14 mouse cellular contexts compared by ENCODE assay signal in the genomic region with DNA sequence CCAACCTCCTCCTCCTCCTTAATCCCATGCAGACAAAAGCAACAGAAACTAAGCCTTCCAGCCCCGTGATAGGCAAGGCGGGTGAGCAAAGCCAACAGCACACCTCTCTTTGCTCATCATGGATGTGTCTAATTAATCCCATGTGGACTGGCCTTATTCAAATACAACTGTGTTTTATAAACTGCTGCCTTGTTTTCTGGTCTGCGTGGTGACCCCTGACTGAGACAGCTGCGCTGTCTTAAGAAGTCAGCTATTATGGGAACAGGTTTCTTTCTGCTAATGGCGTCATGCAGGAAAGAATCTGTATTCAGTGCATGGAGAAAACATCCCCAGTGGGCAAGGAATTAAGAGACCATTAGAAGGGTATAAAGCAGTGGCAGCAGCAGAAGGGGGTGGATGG.
DNase-seq lines count a peak whose midpoint lies in the region; ATAC-seq lines count a peak whose summit lies in the region.
"Had no signal": no experiment of that assay in that cellular context is flagged by ENCODE, and none has a peak within 500 bp of the region (broad histone marks: within the 10 kb centered on the region; RNA-seq: fewer than 3 reads in every experiment).

No protein-coding gene starts in this region.

- ATAC-seq in hindbrain, embryonic 13.5 days (ENCODE audit: low FRiP score): peak; percentile 72
- ATAC-seq in midbrain, embryonic 14.5 days (ENCODE audit: low FRiP score, low TSS enrichment): peak; percentile 79; the same call in 1 of the 2 replicates
- ATAC-seq: inflammation-experienced regulatory T-cells, adult 6 months; liver, postnatal 0 days; Patski had no signal

- H3K4me3 ChIP-seq in hindbrain, embryonic 13.5 days: no peak overlapping the region
- no peak overlapping the region for H3K4me3 ChIP-seq in midbrain, embryonic 14.5 days (replicated peaks; ENCODE audit: low read depth, low read length)
- H3K4me3 ChIP-seq: gastrocnemius, adult 2 months; stomach, embryonic 15.5 days had no signal

- intact Hi-C loops in gastrocnemius, postnatal 14 days (cut with DNase I; ENCODE audit: low total_unique reads): no loop called here
- intact Hi-C loops in heart, postnatal 10 days (cut with DNase I): no loop called here

- H3K9ac ChIP-seq in hindbrain, embryonic 13.5 days: no peak overlapping the region
- no peak overlapping the region for H3K9ac ChIP-seq in midbrain, embryonic 14.5 days (replicated peaks; ENCODE audit: low read length)
- H3K9ac ChIP-seq: liver, postnatal 0 days; stomach, embryonic 15.5 days had no signal

- H3K4me2 ChIP-seq in hindbrain, embryonic 13.5 days: peak overlapping the region; percentile 31
- H3K4me2 ChIP-seq in midbrain, embryonic 14.5 days (ENCODE audit: low read length): peak overlapping the region; percentile 42
- H3K4me2 ChIP-seq: stomach, embryonic 15.5 days had no signal

- peaks cover 11% of the 10 kb centered on the region for H3K4me1 ChIP-seq in hindbrain, embryonic 13.5 days (replicated peaks)
- peaks cover 14% of the 10 kb centered on the region for H3K4me1 ChIP-seq in midbrain, embryonic 14.5 days (ENCODE audit: control insufficient read depth, insufficient read depth, low read length)
- H3K4me1 ChIP-seq: stomach, embryonic 15.5 days had no signal

- WGBS in hindbrain, embryonic 13.5 days: 27% methylated on average over 5 of the region's 5 CpGs
- 4% methylated on average over 5 of the region's 5 CpGs for WGBS in midbrain, embryonic 14.5 days

- H3K36me3 ChIP-seq in hindbrain, embryonic 13.5 days: no peaks in the 10 kb centered on the region
- no peaks in the 10 kb centered on the region for H3K36me3 ChIP-seq in midbrain, embryonic 14.5 days (ENCODE audit: control insufficient read depth, insufficient read depth, low read length)
- H3K36me3 ChIP-seq: stomach, embryonic 15.5 days had no signal

- H3K9me3 ChIP-seq in hindbrain, embryonic 13.5 days: no peaks in the 10 kb centered on the region
- H3K9me3 ChIP-seq in midbrain, embryonic 14.5 days (ENCODE audit: control insufficient read depth, low read length): no peaks in the 10 kb centered on the region
- H3K9me3 ChIP-seq: stomach, embryonic 15.5 days had no signal

- H3K27ac ChIP-seq in hindbrain, embryonic 13.5 days: no peak overlapping the region; the same call in 1 of the 2 replicates
- H3K27ac ChIP-seq in midbrain, embryonic 14.5 days (replicated peaks; ENCODE audit: low read depth, low read length): peak overlapping the region; percentile 70
- H3K27ac ChIP-seq: gastrocnemius, adult 2 months; stomach, embryonic 15.5 days had no signal

- peaks cover 4% of the 10 kb centered on the region; the same call in 1 of the 2 replicates for H3K27me3 ChIP-seq in hindbrain, embryonic 13.5 days
- H3K27me3 ChIP-seq in midbrain, embryonic 14.5 days (ENCODE audit: control insufficient read depth, insufficient read depth, low read length): 0 out of 2 replicates have a peak, but pooled peaks cover 7% of the 10 kb centered on the region
- H3K27me3 ChIP-seq: stomach, embryonic 15.5 days had no signal

- DNase-seq in brain, adult 2 months (ENCODE audit: low read depth, low spot score): peak; percentile 2
- peak; percentile 21 for DNase-seq in embryo, embryonic 11 days
- peak; percentile 65 for DNase-seq in midbrain, embryonic 14.5 days
- no peak for DNase-seq in gastrocnemius, postnatal 14 days
- no peak for DNase-seq in heart, postnatal 10 days
- DNase-seq in thymus, postnatal 14 days: no peak
- DNase-seq: adrenal gland, adult 2 months; gastrocnemius, adult 2 months; liver, postnatal 0 days; right cerebral cortex, postnatal 25 days had no signal

Comparison
In these comparisons a context has a peak if more than half of its experiments do, and no peak if none do; other contexts are left out.
1. DNase-seq: peak in brain, adult 2 months (single experiment), embryo, embryonic 11 days (single experiment) and midbrain, embryonic 14.5 days (single experiment); none in gastrocnemius, postnatal 14 days (single experiment), heart, postnatal 10 days (0 of 2) and thymus, postnatal 14 days (single experiment).